Mouse (Mus musculus) kidney, embryonic 16.5 days (tissue): Measurements from ENCODE around the gene Scyl2. TPM values are rescaled to one million over a fixed set of nuclear protein-coding genes. Genes with fewer than 3 reads are reported as not detected.

ENCODE experiments used
- polyA plus RNA-seq: library from polyadenylated mRNA; unstranded; fragments of >200 nt; fragmentation: Nextera tagmentation; extraction: Ambion mirVana; gene quantifications from 2 replicates; pipeline ENCODE4 v1.2.1, GENCODE M21; 2015

Gene Scyl2
- polyA plus RNA-seq, 1 experiment from 2014 or later, result 7.6 TPM

Other genes with a start within 250 kb of the Scyl2 start
- 16.7 and 18.5 TPM in 2 replicates for gene Gas2l3, start 242.3 kb downstream of the Scyl2 start, polyA plus RNA-seq
- 3.9 and 4.2 TPM in 2 replicates for gene Nr1h4, start 152.7 kb downstream of the Scyl2 start, polyA plus RNA-seq
- 1.2 and 2.1 TPM in 2 replicates for gene Slc17a8, start 65.0 kb downstream of the Scyl2 start, polyA plus RNA-seq
- 27.4 and 31.6 TPM in 2 replicates for gene Actr6, start 46.0 kb upstream of the Scyl2 start, polyA plus RNA-seq
- 35.9 and 38.6 TPM in 2 replicates for gene Uhrf1bp1l, start 58.7 kb upstream of the Scyl2 start, polyA plus RNA-seq
- gene Anks1b, start 187.2 kb upstream of the Scyl2 start, polyA plus RNA-seq, result 2.2 and 3.5 TPM in 2 replicates